Comparison of ENCODE assay signal across 10 mouse cellular contexts in the genomic region with DNA sequence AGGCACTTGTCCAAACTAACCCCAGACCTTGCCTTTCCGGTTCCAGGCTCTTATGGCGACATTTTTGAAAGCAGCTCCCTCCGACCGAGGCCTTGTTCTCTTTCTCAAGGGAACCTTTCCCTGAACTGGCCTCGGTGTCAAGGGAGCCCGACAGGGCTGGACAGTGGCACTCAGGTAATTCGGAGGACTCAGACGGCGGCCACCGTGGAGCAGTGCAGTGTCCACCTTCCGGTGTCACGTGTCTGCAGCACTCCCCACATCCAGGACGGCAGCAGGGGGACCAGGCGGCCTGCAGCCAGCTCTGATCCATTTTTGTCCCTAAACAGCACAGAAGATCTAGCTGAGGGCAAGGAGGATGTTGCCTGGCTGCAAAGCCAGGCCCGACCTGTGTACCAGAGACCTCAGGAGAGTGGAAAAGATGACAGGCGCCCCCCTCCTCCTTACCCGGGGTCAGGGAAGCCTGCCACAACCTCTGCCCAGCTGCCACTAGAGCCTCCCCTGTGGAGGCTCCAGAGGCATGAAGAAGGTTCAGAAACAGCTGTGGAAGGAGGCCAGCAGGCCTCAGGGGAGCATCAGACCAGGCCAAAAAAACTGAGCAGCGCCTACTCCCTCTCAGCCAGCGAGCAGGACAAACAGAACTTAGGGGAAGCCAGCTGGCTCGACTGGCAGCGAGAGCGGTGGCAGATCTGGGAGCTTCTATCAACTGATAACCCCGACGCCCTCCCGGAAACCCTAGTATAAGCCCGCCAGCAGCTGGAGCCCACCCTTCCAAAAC. TPM values are rescaled to one million over a fixed set of nuclear protein-coding genes. Genes with fewer than 3 reads are reported as not detected.
DNase-seq lines count a peak whose midpoint lies in the region; ATAC-seq lines count a peak whose summit lies in the region.
"Had no signal": no experiment of that assay in that cellular context is flagged by ENCODE, and none has a peak within 500 bp of the region (broad histone marks: within the 10 kb centered on the region; RNA-seq: fewer than 3 reads in every experiment).

No protein-coding gene starts in this region.

- ATAC-seq in megakaryocyte-erythroid progenitor cell, adult 5-6 weeks (replicated peaks; ENCODE audit: low FRiP score, low TSS enrichment, poor library complexity, severe bottlenecking): no peak
- ATAC-seq: intestine, embryonic 15.5 days had no signal

- peak; percentile 13 for DNase-seq in ovary, postnatal 36 days (ENCODE audit: low spot score)
- DNase-seq in ovary, postnatal 10 days (ENCODE audit: low spot score): no peak
- DNase-seq in gastrocnemius, postnatal 25 days: peak; percentile 65
- DNase-seq in kidney, postnatal 10 days: peak; percentile 21
- no peak for DNase-seq in frontal cortex, postnatal 25 days (ENCODE audit: low spot score in 2 of 2)
- DNase-seq in layer of hippocampus, postnatal 25 days (ENCODE audit: extremely low spot score in 1 of 2, low spot score in 1 of 2): no peak
- DNase-seq: right cerebral cortex, postnatal 4 days; thymus, postnatal 14 days had no signal

RNA-seq across cellular contexts. Expression of gene Hccs, which starts 17.7 kb away (rescaled TPM):
- 10 to 100 TPM; 26.5 to 40.6 TPM for total RNA-seq in gastrocnemius, postnatal 25 days (2021)
- 25.6 and 34.7 TPM in 2 replicates for total RNA-seq in megakaryocyte-erythroid progenitor cell, adult 5-6 weeks (2014; fragmentation: Nextera tagmentation)
- total RNA-seq in megakaryocyte-erythroid progenitor cell, adult 5-6 weeks (2017): 33.8 and 43.9 TPM in 2 replicates
- total RNA-seq in layer of hippocampus, postnatal 25 days (2021): 10 to 100 TPM; 21.3 to 24.7 TPM

Comparison
In these comparisons a context has a peak if more than half of its experiments do, and no peak if none do; other contexts are left out.
1. DNase-seq: peak in ovary, postnatal 36 days (single experiment), gastrocnemius, postnatal 25 days (single experiment) and kidney, postnatal 10 days (single experiment); none in ovary, postnatal 10 days (single experiment), frontal cortex, postnatal 25 days (0 of 2) and layer of hippocampus, postnatal 25 days (0 of 2).